Mouse (Mus musculus) heart, embryonic 12.5 days (tissue): Measurements from ENCODE around the gene Gzmk. TPM values are rescaled to one million over a fixed set of nuclear protein-coding genes. Genes with fewer than 3 reads are reported as not detected.

Experiments used
- ATAC-seq: fragments of 200-750 bp; cut with Nextera tagmentation; 2 replicates; pipeline ENCODE4 v1.8.0; 2017; ENCODE audit warnings: moderate TSS enrichment, moderate library complexity; ENCODE audit not compliant: insufficient number of reproducible peaks, low FRiP score
- H3K27ac ChIP-seq: fragments of 300-500 bp; sonication (generic); 2 replicates; pipeline ENCODE4 v1.5.1; 2016; ENCODE audit warnings: mild to moderate bottlenecking, moderate library complexity; ENCODE audit not compliant: poor library complexity, severe bottlenecking
- H3K27me3 ChIP-seq: fragments of 300-500 bp; sonication (generic); replicated peaks from 2 replicates; pipeline ENCODE4 v1.6.1; 2016; ENCODE audit warnings: mild to moderate bottlenecking, moderate library complexity
- H3K36me3 ChIP-seq: fragments of 300-500 bp; sonication (generic); 2 replicates; pipeline ENCODE4 v1.6.1; 2016; ENCODE audit warnings: mild to moderate bottlenecking, moderate library complexity
- H3K4me1 ChIP-seq: fragments of 300-500 bp; sonication (generic); replicated peaks from 2 replicates; pipeline ENCODE4 v1.6.1; 2016; ENCODE audit warnings: mild to moderate bottlenecking
- H3K4me2 ChIP-seq: fragments of 300-500 bp; sonication (generic); 2 replicates; pipeline ENCODE4 v1.6.1; 2016; ENCODE audit warnings: mild to moderate bottlenecking, moderate library complexity
- H3K4me3 ChIP-seq: fragments of 300-500 bp; sonication (generic); 2 replicates; pipeline ENCODE4 v1.5.1; 2016; ENCODE audit warnings: mild to moderate bottlenecking
- H3K9ac ChIP-seq: fragments of 300-500 bp; sonication (generic); 2 replicates; pipeline ENCODE4 v1.6.1; 2016; ENCODE audit warnings: mild to moderate bottlenecking, moderate library complexity
- H3K9me3 ChIP-seq: fragments of 300-500 bp; sonication (generic); replicated peaks from 2 replicates; pipeline ENCODE4 v1.6.1; 2016; ENCODE audit warnings: mild to moderate bottlenecking, moderate library complexity
- WGBS: fragments of 180-500 bp; shearing (Covaris S2); methylation state at CpG from one replicate; pipeline ENCODE4 v1.1.7; 2016; 5-methylcytosine and 5-hydroxymethylcytosine counted together
- polyA plus RNA-seq: library from polyadenylated mRNA; unstranded; fragments of >200 nt; fragmentation: Nextera tagmentation; extraction: Ambion mirVana; gene quantifications from 2 replicates; pipeline ENCODE4 v1.2.1, GENCODE M21; 2016

Gene Gzmk
- polyA plus RNA-seq, 1 experiment from 2014 or later = not detected

DNA sequence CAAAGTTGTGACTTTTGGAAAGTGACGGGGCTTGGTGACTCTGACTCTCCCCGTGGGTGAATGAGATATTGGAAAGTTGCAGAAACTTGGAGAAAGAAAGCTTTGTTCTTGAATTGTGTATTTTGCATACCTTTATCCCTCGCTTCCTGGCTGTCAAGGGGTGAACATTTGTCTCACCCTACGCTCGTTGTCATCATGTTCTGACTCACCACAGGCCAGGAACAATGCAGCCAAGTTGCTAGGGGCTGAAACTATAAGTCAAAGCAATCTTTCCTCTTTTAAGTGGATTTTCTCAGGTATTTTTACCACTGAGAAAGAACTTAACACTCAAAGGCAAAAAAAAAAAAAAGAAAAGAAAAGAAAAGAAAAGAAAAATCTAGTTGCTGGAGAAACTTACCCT, 22.6 kb downstream of the Gzmk start:
- H3K9me3 ChIP-seq = no peaks in the 10 kb centered on the region
- no peak overlapping the region for H3K4me2 ChIP-seq
- H3K4me3 ChIP-seq = no peak overlapping the region
- H3K36me3 ChIP-seq = no peaks in the 10 kb centered on the region
- ATAC-seq = no peak
- peaks cover 11% of the 10 kb centered on the region; the same call in 1 of the 2 replicates for H3K4me1 ChIP-seq
- 36% methylated on average over 5 of the region's 5 CpGs for WGBS
- no peaks in the 10 kb centered on the region for H3K27me3 ChIP-seq
- no peak overlapping the region for H3K27ac ChIP-seq
- no peak overlapping the region for H3K9ac ChIP-seq

- Histone ChIP-seq H3K27me3 (no peaks in the 10 kb centered on the region), H3K4me1 (peaks cover 11% of the 10 kb centered on the region; the same call in 1 of the 2 replicates)
Measured at GRCm38 (mm10) chr13:113202184-113202583, 23.5 kb downstream of the Gzmk start.

GRCm38 (mm10) chr13:113201631-113202030, 24.1 kb downstream of the Gzmk start:
- H3K9ac ChIP-seq = no peak overlapping the region
- H3K4me3 ChIP-seq = no peak overlapping the region
- WGBS = 83% methylated on average over 2 of the region's 2 CpGs
- H3K36me3 ChIP-seq = no peaks in the 10 kb centered on the region
- H3K9me3 ChIP-seq = no peaks in the 10 kb centered on the region
- H3K4me1 ChIP-seq = peaks cover 11% of the 10 kb centered on the region; the same call in 1 of the 2 replicates
- no peak overlapping the region for H3K4me2 ChIP-seq
- no peaks in the 10 kb centered on the region for H3K27me3 ChIP-seq
- H3K27ac ChIP-seq = no peak overlapping the region
- no peak for ATAC-seq

More at GRCm38 (mm10) chr13:113202184-113202583, 23.5 kb downstream of the Gzmk start:
- Histone ChIP-seq H3K9me3 (no peaks in the 10 kb centered on the region), H3K4me3 (no peak overlapping the region), H3K9ac (no peak overlapping the region), H3K27ac (no peak overlapping the region), H3K36me3 (no peaks in the 10 kb centered on the region), H3K4me2 (no peak overlapping the region)
- no peak for ATAC-seq
- 54% methylated on average over 4 of the region's 4 CpGs for WGBS

DNA sequence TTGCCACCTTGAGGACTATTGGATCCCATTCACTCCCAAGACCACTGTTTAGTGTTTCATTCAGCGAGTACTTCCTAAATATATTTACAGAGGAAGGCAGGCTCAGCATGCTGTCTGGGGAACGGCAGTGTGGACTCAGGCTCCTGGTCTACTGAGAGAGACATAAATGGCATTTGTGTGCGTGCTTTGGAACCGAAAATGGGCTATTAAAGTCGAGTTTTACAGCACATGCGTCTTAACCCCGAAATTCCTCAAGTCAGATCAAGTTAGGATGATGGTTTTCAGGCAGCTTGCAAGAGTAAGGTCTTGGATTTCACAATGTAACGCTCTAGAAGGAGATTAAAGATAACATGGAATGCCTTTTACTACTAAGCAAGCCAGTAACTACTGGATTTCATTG, 25.0 kb downstream of the Gzmk start:
- Histone ChIP-seq H3K27ac (no peak overlapping the region), H3K4me1 (peaks cover 11% of the 10 kb centered on the region; the same call in 1 of the 2 replicates), H3K4me2 (no peak overlapping the region), H3K27me3 (no peaks in the 10 kb centered on the region), H3K9ac (no peak overlapping the region), H3K9me3 (no peaks in the 10 kb centered on the region), H3K4me3 (no peak overlapping the region), H3K36me3 (no peaks in the 10 kb centered on the region)
- WGBS = 58% methylated on average over 8 of the region's 8 CpGs
- no peak for ATAC-seq

DNA sequence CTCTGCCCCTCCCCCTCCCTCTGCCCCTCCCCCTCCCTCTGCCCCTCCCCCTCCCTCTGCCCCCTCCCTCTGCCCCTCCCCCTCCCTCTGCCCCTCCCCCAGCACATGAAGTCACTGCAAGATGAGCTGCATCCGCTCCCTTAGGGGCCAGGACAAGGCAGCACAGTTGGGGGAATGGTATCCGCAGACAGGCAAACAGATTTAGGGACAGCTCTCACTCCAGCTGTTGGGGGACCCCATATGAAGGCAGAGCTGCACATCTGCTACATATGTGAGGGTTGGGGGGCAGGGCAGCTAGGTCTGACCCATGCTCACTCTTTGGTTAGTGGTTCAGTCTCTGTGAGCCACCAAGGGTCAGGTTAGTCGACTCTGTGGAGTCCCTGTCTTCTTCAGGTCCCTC, 26.4 kb downstream of the Gzmk start:
- Histone ChIP-seq H3K4me2 (no peak overlapping the region), H3K9me3 (no peaks in the 10 kb centered on the region), H3K27ac (no peak overlapping the region), H3K4me3 (no peak overlapping the region), H3K27me3 (no peaks in the 10 kb centered on the region), H3K36me3 (no peaks in the 10 kb centered on the region), H3K9ac (no peak overlapping the region), H3K4me1 (peaks cover 11% of the 10 kb centered on the region; the same call in 1 of the 2 replicates)
- 63% methylated on average over 3 of the region's 3 CpGs for WGBS
- ATAC-seq = no peak

DNA sequence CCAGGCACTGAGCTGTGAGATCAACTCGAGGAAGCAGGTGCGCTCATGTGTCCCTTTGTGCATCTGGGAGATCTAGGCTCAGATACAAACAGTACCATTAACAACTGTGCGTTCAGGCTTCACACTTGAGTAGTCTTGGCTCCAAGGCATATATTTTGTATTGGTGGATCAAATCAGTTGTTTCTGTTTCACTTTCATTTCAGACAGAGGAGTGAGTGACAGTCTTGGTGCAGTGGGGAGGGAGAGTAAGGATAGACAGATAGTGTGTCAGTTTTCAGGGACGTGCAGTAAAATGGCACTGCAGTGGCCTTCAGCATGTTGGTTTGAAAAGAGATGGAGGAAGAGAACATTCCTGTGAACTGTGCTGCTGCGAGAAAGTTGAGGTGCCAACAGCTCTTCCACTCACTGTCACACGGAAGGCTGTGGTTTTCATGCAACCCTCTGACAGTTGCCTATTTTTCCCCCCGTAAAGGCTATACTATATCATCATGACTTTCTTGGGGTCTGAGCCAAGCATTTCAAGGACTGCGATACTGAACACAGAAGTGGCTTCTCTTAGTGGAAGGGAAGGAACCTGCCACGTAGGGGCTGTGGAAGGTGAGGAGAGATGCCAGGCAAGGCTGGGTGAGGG, 27.7 kb downstream of the Gzmk start:
- no peak overlapping the region for H3K27ac ChIP-seq
- H3K4me3 ChIP-seq = no peak overlapping the region
- ATAC-seq = no peak
- no peaks in the 10 kb centered on the region for H3K9me3 ChIP-seq
- H3K4me1 ChIP-seq = peaks cover 9% of the 10 kb centered on the region; the same call in 1 of the 2 replicates
- no peaks in the 10 kb centered on the region for H3K36me3 ChIP-seq
- no peak overlapping the region for H3K9ac ChIP-seq
- 75% methylated on average over 9 of the region's 9 CpGs for WGBS
- H3K27me3 ChIP-seq = no peaks in the 10 kb centered on the region
- H3K4me2 ChIP-seq = no peak overlapping the region

- no peak overlapping the region for H3K27ac ChIP-seq
- H3K36me3 ChIP-seq = no peaks in the 10 kb centered on the region
- no peak overlapping the region for H3K4me2 ChIP-seq
- no peak overlapping the region for H3K9ac ChIP-seq
- no peak overlapping the region for H3K4me3 ChIP-seq
- H3K27me3 ChIP-seq = no peaks in the 10 kb centered on the region
- ATAC-seq = no peak
- no peaks in the 10 kb centered on the region for H3K9me3 ChIP-seq
- 61% methylated on average over 13 of the region's 13 CpGs for WGBS
- no peaks in the 10 kb centered on the region for H3K4me1 ChIP-seq
Measured at GRCm38 (mm10) chr13:113196808-113197674, 28.7 kb downstream of the Gzmk start.

DNA sequence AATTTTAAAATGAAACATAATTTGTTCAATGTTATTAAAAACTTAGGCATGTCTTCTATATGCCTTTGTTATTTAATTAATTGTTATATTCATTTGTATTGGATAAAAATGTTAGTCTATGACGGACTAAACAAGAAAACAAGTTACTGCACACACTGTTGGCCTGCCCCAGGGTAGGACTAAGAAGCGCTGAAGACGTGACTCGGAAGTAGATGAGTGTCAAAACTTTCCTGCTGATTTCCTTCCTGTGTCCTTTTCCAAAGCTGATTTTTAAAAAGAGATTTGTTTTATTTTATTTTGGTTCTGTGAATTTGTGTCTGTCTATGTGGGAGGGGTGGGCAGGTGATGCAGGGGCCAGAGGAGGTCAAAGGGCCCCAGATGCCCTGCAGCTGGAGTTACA, 42.0 kb downstream of the Gzmk start:
- Histone ChIP-seq H3K36me3 (no peaks in the 10 kb centered on the region), H3K27me3 (no peaks in the 10 kb centered on the region), H3K9ac (no peak overlapping the region), H3K4me2 (no peak overlapping the region), H3K4me1 (no peaks in the 10 kb centered on the region), H3K27ac (no peak overlapping the region), H3K9me3 (0 out of 2 replicates have a peak, but pooled peaks cover 6% of the 10 kb centered on the region), H3K4me3 (no peak overlapping the region)
- no peak for ATAC-seq
- WGBS = 87% methylated on average over 4 of the region's 4 CpGs

DNA sequence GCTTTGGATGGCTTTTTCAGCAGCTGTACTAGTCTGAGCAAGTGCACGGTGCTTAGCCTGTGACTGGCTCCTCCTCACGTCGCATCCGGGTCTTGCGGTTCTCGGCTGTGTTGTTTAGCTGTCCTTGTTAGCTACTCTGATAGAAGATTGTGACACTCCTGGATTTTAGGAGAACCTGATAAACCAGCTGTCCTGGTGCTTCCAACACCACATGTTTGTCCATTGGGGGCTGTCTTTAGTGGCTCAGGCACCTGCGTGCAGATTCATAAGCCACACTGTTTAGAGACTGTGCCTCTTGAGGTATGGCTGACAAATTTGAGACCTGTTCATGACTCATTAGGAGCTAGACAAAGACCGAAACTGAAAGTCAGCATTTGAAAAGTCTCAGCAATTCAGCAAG, 42.4 kb downstream of the Gzmk start:
- H3K36me3 ChIP-seq = no peaks in the 10 kb centered on the region
- 0 out of 2 replicates have a peak, but pooled peaks cover 6% of the 10 kb centered on the region for H3K9me3 ChIP-seq
- H3K4me3 ChIP-seq = no peak overlapping the region
- WGBS = 87% methylated on average over 8 of the region's 8 CpGs
- no peak overlapping the region for H3K4me2 ChIP-seq
- no peak overlapping the region for H3K27ac ChIP-seq
- H3K27me3 ChIP-seq = no peaks in the 10 kb centered on the region
- no peaks in the 10 kb centered on the region for H3K4me1 ChIP-seq
- no peak for ATAC-seq
- no peak overlapping the region for H3K9ac ChIP-seq

GRCm38 (mm10) chr13:113174162-113174561, 51.5 kb downstream of the Gzmk start:
- H3K4me3 ChIP-seq = no peak overlapping the region
- H3K4me1 ChIP-seq = no peaks in the 10 kb centered on the region
- H3K4me2 ChIP-seq = no peak overlapping the region
- 82% methylated on average over 6 of the region's 6 CpGs for WGBS
- no peak for ATAC-seq
- H3K9me3 ChIP-seq = no peaks in the 10 kb centered on the region; the same call in 1 of the 2 replicates
- no peak overlapping the region for H3K27ac ChIP-seq
- no peaks in the 10 kb centered on the region for H3K27me3 ChIP-seq
- no peak overlapping the region for H3K9ac ChIP-seq
- no peaks in the 10 kb centered on the region for H3K36me3 ChIP-seq

DNA sequence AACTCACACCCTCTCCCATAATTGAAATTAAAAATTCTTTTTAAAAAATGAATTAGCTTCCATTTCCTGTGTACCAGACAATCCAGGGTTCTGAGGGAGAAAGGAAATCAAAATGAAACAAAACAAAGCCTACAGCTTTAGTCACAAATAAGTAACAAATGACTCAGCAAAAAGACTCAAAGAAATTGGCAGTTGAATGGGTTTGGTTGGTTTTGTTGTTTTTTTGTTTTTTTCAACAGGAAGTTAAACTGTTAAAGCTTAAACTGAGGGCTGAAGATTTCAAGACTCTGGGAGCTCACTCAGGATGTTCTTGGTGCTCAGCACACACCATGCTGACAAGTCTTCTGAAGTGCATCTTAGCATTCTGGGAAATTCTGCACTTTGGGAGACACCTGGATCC, 55.5 kb downstream of the Gzmk start:
- ATAC-seq = no peak
- H3K4me1 ChIP-seq = no peaks in the 10 kb centered on the region
- H3K36me3 ChIP-seq = no peaks in the 10 kb centered on the region
- H3K9ac ChIP-seq = no peak overlapping the region
- no peaks in the 10 kb centered on the region; the same call in 1 of the 2 replicates for H3K9me3 ChIP-seq
- H3K4me3 ChIP-seq = no peak overlapping the region
- H3K27me3 ChIP-seq = no peaks in the 10 kb centered on the region
- H3K27ac ChIP-seq = no peak overlapping the region
- H3K4me2 ChIP-seq = no peak overlapping the region
